Mouse (Mus musculus) liver, postnatal 0 days (tissue): ENCODE results near the gene Angptl7.

Experiments used
- CTCF ChIP-seq: sonication (generic); IDR thresholded peaks from 2 replicates; pipeline ENCODE4 v1.5.1; 2016; ENCODE audit warnings: antibody characterized with exemption, low read depth
- EP300 ChIP-seq: IDR thresholded peaks from 2 replicates; pipeline ENCODE4 v1.6.1; 2016; ENCODE audit warnings: antibody characterized with exemption, low read depth, mild to moderate bottlenecking

DNA sequence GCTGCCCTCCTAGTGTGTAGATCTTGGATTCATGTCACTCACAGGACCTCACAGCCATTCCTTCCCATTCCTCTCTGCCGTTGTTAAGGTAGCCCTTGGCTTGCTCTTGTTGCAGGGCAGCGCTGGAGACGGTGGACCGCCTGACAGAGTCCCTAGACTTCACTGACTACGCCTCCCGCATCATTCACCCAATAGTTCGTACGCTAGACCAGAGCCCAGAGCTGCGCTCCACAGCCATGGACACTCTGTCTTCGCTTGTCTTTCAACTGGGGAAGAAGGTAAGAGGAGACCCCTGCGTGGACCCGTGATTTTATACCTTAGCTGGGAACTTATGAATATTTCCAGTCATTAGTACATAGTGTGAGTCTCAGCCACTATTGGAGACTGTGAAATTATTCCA is 15.7 kb downstream of the Angptl7 start:
- no peak for TF ChIP-seq CTCF
- TF ChIP-seq EP300: no peak
